Mouse (Mus musculus) liver, embryonic 13.5 days (tissue): ENCODE measurements around the gene Sowahd. TPM values are rescaled to one million over a fixed set of nuclear protein-coding genes. Genes with fewer than 3 reads are reported as not detected.

ENCODE experiments used
- ATAC-seq: fragments of 200-750 bp; cut with Nextera tagmentation; 2 replicates; pipeline ENCODE4 v1.8.0; 2017; ENCODE audit warnings: low read depth, mild to moderate bottlenecking, moderate number of reproducible peaks, moderate library complexity
- DNase-seq: peaks from one replicate; pipeline ENCODE4 v3.0.0; 2022
- H3K27ac ChIP-seq: fragments of 300-500 bp; sonication (generic); 2 replicates; pipeline ENCODE4 v1.5.1; 2015; ENCODE audit warnings: moderate library complexity, mild to moderate bottlenecking, inconsistent platforms
- H3K27me3 ChIP-seq: fragments of 300-500 bp; sonication (generic); 2 replicates; pipeline ENCODE4 v1.6.1; 2015; ENCODE audit warnings: mild to moderate bottlenecking, inconsistent platforms
- H3K36me3 ChIP-seq: fragments of 300-500 bp; sonication (generic); 2 replicates; pipeline ENCODE4 v1.6.1; 2015; ENCODE audit warnings: mild to moderate bottlenecking, inconsistent platforms
- H3K4me1 ChIP-seq: fragments of 300-500 bp; sonication (generic); replicated peaks from 2 replicates; pipeline ENCODE4 v1.6.1; 2015; ENCODE audit warnings: inconsistent platforms
- H3K4me2 ChIP-seq: fragments of 300-500 bp; sonication (generic); 2 replicates; pipeline ENCODE4 v1.6.1; 2015; ENCODE audit warnings: inconsistent platforms, mild to moderate bottlenecking, moderate library complexity
- H3K4me3 ChIP-seq: fragments of 300-500 bp; sonication (generic); replicated peaks from 2 replicates; pipeline ENCODE4 v1.5.1; 2015; ENCODE audit warnings: mild to moderate bottlenecking, inconsistent platforms
- H3K9ac ChIP-seq: fragments of 300-500 bp; sonication (generic); 2 replicates; pipeline ENCODE4 v1.6.1; 2015; ENCODE audit warnings: mild to moderate bottlenecking, inconsistent platforms
- H3K9me3 ChIP-seq: fragments of 300-500 bp; sonication (generic); replicated peaks from 2 replicates; pipeline ENCODE4 v1.6.1; 2016; ENCODE audit warnings: inconsistent platforms
- WGBS: fragments of 180-500 bp; shearing (Covaris S2); methylation state at CpG from one replicate; pipeline ENCODE4 v1.1.7; 2015; ENCODE audit not compliant: insufficient replicate concordance; 5-methylcytosine and 5-hydroxymethylcytosine counted together
- polyA plus RNA-seq: library from polyadenylated mRNA; unstranded; fragments of >200 nt; fragmentation: Nextera tagmentation; extraction: Ambion mirVana; gene quantifications from 2 replicates; pipeline ENCODE4 v1.2.1, GENCODE M21; 2015

Sowahd gene
- polyA plus RNA-seq, 1 experiment from 2014 or later, result not detected

- Histone ChIP-seq H3K9ac (no peak overlapping the region), H3K36me3 (peaks cover 50% of the 10 kb centered on the region), H3K27ac (no peak overlapping the region), H3K27me3 (no peaks in the 10 kb centered on the region), H3K4me1 (no peaks in the 10 kb centered on the region), H3K4me2 (no peak overlapping the region), H3K4me3 (no peak overlapping the region), H3K9me3 (no peaks in the 10 kb centered on the region)
- WGBS, result 81% methylated on average over 3 of the region's 3 CpGs
- no peak for DNase-seq
- ATAC-seq, result no peak
Observed at GRCm38 (mm10) chrX:37098681-37099080, 50.0 kb downstream of the Sowahd start.

Other genes with a start within 250 kb of the Sowahd start
- 92.7 and 95.2 TPM in 2 replicates for gene Ube2a, start 174.9 kb upstream of the Sowahd start, polyA plus RNA-seq
- 15.3 and 21.3 TPM in 2 replicates for gene C330007P06Rik, start 174.7 kb upstream of the Sowahd start, polyA plus RNA-seq
- 1.1 and 1.4 TPM in 2 replicates for gene Nkrf, start 145.9 kb upstream of the Sowahd start, polyA plus RNA-seq
- gene Sept6, start 57.1 kb upstream of the Sowahd start, polyA plus RNA-seq, result 5.0 and 5.9 TPM in 2 replicates
- 514 and 551 TPM in 2 replicates for gene Rpl39, start 36.6 kb downstream of the Sowahd start, polyA plus RNA-seq
- 13.0 and 14.7 TPM in 2 replicates for gene Upf3b, start 61.5 kb downstream of the Sowahd start, polyA plus RNA-seq
- gene Nkap, start 78.0 kb downstream of the Sowahd start, polyA plus RNA-seq, result 6.8 and 9.8 TPM in 2 replicates
- gene Akap14, start 120.0 kb downstream of the Sowahd start, polyA plus RNA-seq, result not detected in 2 replicates
- gene Ndufa1, start 142.3 kb downstream of the Sowahd start, polyA plus RNA-seq, result 227 and 254 TPM in 2 replicates
- gene Rnf113a1, start 142.4 kb downstream of the Sowahd start, polyA plus RNA-seq, result 3.0 and 3.6 TPM in 2 replicates
- not detected in 2 replicates for gene Gm9, start 162.2 kb downstream of the Sowahd start, polyA plus RNA-seq
- not detected in 2 replicates for gene Rhox1, start 173.4 kb downstream of the Sowahd start, polyA plus RNA-seq
- not detected in 2 replicates for gene Rhox2a, start 196.1 kb downstream of the Sowahd start, polyA plus RNA-seq
- gene Rhox3a, start 201.1 kb downstream of the Sowahd start, polyA plus RNA-seq, result not detected in 2 replicates
- gene Rhox4a, start 216.5 kb downstream of the Sowahd start, polyA plus RNA-seq, result not detected in 2 replicates